Mouse (Mus musculus): ENCODE results near the gene Smyd1.

DNA sequence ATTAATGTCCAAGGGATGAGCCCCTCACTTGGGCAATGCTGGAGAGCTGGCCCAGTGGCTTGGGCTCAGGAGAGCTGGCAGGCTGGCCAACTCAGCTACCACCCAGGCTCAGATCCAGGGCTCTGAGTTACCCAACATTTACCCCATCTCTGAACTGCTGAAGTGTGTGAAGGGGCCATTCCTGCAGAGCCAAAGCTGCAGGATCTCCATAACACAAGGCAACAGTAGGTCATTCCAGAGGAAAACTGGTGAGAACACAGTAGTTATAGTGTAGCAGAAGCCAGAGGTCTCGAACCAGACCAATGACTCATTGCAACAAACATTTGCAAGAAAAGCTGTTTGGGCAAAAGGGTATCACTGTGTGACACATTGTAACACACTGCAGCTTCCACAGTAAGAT, 79.2 kb downstream of the Smyd1 start:
- TF ChIP-seq CHD2 (IDR thresholded peaks at IDR 0.05; ENCODE audit: low read depth, low read length) (no peak), HCFC1 (IDR thresholded peaks at IDR 0.05; ENCODE audit: borderline replicate concordance, insufficient read depth, low read length) (no peak), ZNF384 (IDR thresholded peaks at IDR 0.05; ENCODE audit: low read depth, low read length) (no peak)

All from ES-E14 (cell line).